Mouse (Mus musculus) lung, postnatal 25 days (tissue): ENCODE results near the gene Serpinb1a.

Experiments used
- DNase-seq: peaks from one replicate; pipeline ENCODE4 v3.0.0; 2022; ENCODE audit warnings: low spot score

The Serpinb1a gene

GRCm38 (mm10) chr13:32795166-32795565 lies 55.8 kb downstream of the Serpinb1a start:
- DNase-seq, result no peak

DNA sequence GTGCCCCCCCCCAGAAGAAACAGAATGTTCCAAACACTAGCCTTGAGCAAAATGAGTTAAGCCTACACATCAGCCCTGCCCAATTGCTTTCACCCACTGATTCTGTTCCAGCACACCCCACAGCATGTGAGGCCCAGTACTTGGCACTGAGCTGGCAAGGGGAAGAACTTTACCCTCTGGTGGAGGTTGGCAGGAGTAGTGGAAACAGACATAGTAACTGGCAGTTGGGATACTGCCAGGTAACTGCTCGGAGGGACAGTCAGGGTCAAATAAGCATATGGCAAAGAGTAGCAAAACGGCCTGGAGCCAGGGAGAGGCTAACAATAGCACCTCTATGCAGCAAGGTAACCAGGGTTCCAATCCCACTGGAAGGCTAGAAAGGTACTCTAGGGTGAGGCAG lies 56.4 kb downstream of the Serpinb1a start:
- no peak for DNase-seq
